Mouse (Mus musculus): Measurements from ENCODE around the gene Lmx1a.

GRCm38 (mm10) chr1:167734471-167734870 is 45.4 kb downstream of the Lmx1a start:
- no peak for TF ChIP-seq GATA1 (IDR thresholded peaks at IDR 0.05; ENCODE audit: low read length)
- TF ChIP-seq TAL1 (IDR thresholded peaks at IDR 0.05; ENCODE audit: low read length), result no peak
